Mouse (Mus musculus): ENCODE measurements around the gene Tmeff1. TPM values are rescaled to one million over a fixed set of nuclear protein-coding genes. Genes with fewer than 3 reads are reported as not detected.
A peak's percentile ranks its signal among the peaks of the same experiment; 100 is the strongest.

Gene Tmeff1
- total RNA-seq, 1 experiment, result 257 TPM

DNA sequence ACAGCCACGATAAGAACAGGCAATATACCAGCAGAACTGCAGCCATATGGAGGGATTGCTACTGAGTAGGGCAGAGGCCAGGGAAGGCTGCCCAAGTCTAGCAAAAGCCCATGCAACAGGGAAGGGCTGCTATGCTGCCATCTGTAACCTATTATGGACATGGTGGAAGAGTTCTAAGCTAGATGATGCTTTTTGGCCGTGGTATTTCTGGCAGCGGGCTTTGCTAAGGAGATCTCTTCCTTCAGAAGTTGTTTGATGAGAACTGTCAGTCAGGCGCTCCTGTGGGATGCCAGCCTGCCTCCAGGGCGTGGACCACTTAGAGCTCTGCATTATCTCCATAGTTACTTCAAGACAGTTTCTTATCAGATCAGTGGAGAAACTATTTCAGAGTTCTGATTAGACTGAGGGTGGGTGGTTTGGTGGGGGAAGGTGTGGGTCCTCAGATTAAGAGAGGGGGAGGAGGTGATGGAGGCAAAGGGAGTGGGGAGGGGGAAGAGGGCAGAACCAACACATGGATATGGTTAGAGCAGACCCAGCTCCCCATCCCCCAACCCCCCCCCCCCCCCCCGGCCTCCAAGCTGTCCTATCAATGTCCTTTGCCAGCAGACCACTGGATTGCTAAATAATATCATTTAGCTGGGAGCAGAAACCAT is 36.5 kb upstream of the Tmeff1 start:
- DNase-seq (ENCODE audit: low read depth, low spot score), result no peak
- Histone ChIP-seq H3K4me3 (ENCODE audit: insufficient read depth in 1 of 2, low read depth in 1 of 2, low read length in 2 of 2, poor library complexity in 1 of 2, severe bottlenecking in 1 of 2) (no peak overlapping the region), H3K36me3 (ENCODE audit: control insufficient read depth, insufficient read depth, low read length, poor library complexity, severe bottlenecking) (peaks cover 9% of the 10 kb centered on the region), H3K4me1 (ENCODE audit: control insufficient read depth in 2 of 2, insufficient read depth in 2 of 2, low read length in 2 of 2, poor library complexity in 1 of 2) (peaks cover 27 to 29% of the 10 kb centered on the region in 2 experiments), H3K27ac (ENCODE audit: insufficient read depth, low read depth, low read length, poor library complexity, severe bottlenecking) (no peak overlapping the region), H3K9ac (ENCODE audit: insufficient read depth, low read depth, low read length, poor library complexity, severe bottlenecking) (no peak overlapping the region), H3K9me3 (ENCODE audit: control insufficient read depth, insufficient read depth, low read depth, low read length) (no peaks in the 10 kb centered on the region)
- in situ Hi-C loops (cut with MboI; ENCODE audit: low sequenced_read_pairs in 2 of 2, unreplicated experiment in 2 of 2), result no loop called here
- no peak for TF ChIP-seq CHD2 (IDR thresholded peaks at IDR 0.05; ENCODE audit: low read depth, low read length)
- no peak for TF ChIP-seq MAFK (IDR thresholded peaks at IDR 0.05; ENCODE audit: insufficient read depth, low read depth, low read length)
- no peak for TF ChIP-seq ZNF384 (IDR thresholded peaks at IDR 0.05; ENCODE audit: low read depth, low read length)
- no peak for TF ChIP-seq HCFC1 (IDR thresholded peaks at IDR 0.05; ENCODE audit: borderline replicate concordance, insufficient read depth, low read length)
- TF ChIP-seq ZC3H11A (IDR thresholded peaks at IDR 0.05; ENCODE audit: borderline replicate concordance, low read depth, low read length), result no peak

DNA sequence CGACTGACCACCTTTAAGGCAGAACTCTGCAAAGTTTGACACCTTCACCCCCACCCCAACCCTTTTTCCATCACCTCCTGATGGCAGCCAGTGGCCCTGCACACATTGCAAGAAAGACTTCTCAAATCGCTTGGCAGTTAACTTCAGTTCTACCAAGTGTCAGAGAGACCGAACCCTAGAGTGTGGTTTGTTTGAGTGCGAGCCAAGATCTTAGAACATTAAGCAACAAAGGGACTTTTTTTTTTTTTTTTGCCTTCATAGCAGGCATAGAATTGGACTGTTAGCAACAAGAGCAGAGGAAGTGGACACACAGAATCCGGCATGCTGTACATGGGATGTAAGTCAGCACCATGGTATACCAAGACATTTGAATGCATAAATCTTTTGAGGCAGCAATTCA is 35.3 kb upstream of the Tmeff1 start:
- Histone ChIP-seq H3K4me1 (ENCODE audit: control insufficient read depth in 2 of 2, insufficient read depth in 2 of 2, low read length in 2 of 2, poor library complexity in 1 of 2) (peaks cover 20 to 21% of the 10 kb centered on the region in 2 experiments; a peak in 3 of 4 replicates), H3K27ac (ENCODE audit: insufficient read depth, low read depth, low read length, poor library complexity, severe bottlenecking) (no peak overlapping the region), H3K36me3 (ENCODE audit: control insufficient read depth, insufficient read depth, low read length, poor library complexity, severe bottlenecking) (peaks cover 13% of the 10 kb centered on the region), H3K4me3 (ENCODE audit: insufficient read depth in 1 of 2, low read depth in 1 of 2, low read length in 2 of 2, poor library complexity in 1 of 2, severe bottlenecking in 1 of 2) (no peak overlapping the region), H3K9ac (ENCODE audit: insufficient read depth, low read depth, low read length, poor library complexity, severe bottlenecking) (no peak overlapping the region), H3K9me3 (ENCODE audit: control insufficient read depth, insufficient read depth, low read depth, low read length) (no peaks in the 10 kb centered on the region)
- no peak for TF ChIP-seq ZC3H11A (IDR thresholded peaks at IDR 0.05; ENCODE audit: borderline replicate concordance, low read depth, low read length)
- no peak for TF ChIP-seq MAFK (IDR thresholded peaks at IDR 0.05; ENCODE audit: insufficient read depth, low read depth, low read length)
- no peak for TF ChIP-seq HCFC1 (IDR thresholded peaks at IDR 0.05; ENCODE audit: borderline replicate concordance, insufficient read depth, low read length)
- TF ChIP-seq ZNF384 (IDR thresholded peaks at IDR 0.05; ENCODE audit: low read depth, low read length), result no peak
- TF ChIP-seq CHD2 (IDR thresholded peaks at IDR 0.05; ENCODE audit: low read depth, low read length), result no peak
- in situ Hi-C loops (cut with MboI; ENCODE audit: low sequenced_read_pairs in 2 of 2, unreplicated experiment in 2 of 2), result loop anchor here in 1 of 2 experiments (25.0 kb wide), 1 partner anchor 87 kb away; the partner anchor contains the start of gene Tex10
- DNase-seq (ENCODE audit: low read depth, low spot score), result no peak

DNA sequence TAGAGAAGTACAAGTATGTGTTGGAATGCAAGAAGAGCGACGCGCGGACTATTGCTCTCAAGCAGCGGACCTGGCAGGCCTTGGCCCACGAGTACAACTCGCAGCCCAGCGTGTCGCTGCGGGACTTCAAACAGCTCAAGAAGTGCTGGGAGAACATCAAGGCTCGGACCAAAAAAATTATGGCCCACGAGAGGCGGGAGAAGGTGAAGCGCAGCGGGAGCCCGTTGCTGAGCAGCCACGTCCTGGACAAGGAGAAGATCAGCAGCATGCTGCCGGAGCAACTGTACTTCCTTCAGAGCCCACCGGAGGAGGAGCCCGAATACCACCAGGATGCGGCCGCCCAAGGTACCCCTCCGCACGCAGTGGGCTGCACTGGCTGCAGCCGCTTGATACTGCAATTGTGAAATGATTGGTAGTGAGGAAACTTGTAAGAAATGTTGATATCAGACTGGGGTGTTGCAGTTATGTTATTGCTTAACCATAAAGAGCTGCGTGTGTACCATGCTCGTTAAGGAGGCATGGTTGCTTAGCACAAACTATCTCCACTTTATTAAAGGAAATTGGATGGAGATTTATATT is 32.4 kb upstream of the Tmeff1 start:
- Histone ChIP-seq H3K9ac (ENCODE audit: insufficient read depth, low read depth, low read length, poor library complexity, severe bottlenecking) (peak overlapping the region; percentile 30; the same call in 1 of the 2 replicates), H3K9me3 (ENCODE audit: control insufficient read depth, insufficient read depth, low read depth, low read length) (no peaks in the 10 kb centered on the region), H3K27ac (ENCODE audit: insufficient read depth, low read depth, low read length, poor library complexity, severe bottlenecking) (no peak overlapping the region), H3K4me3 (ENCODE audit: insufficient read depth in 1 of 2, low read depth in 1 of 2, low read length in 2 of 2, poor library complexity in 1 of 2, severe bottlenecking in 1 of 2) (peak overlapping the region; percentile 10 to 39; a peak in 3 of 4 replicates), H3K36me3 (ENCODE audit: control insufficient read depth, insufficient read depth, low read length, poor library complexity, severe bottlenecking) (peaks cover 16% of the 10 kb centered on the region), H3K4me1 (ENCODE audit: control insufficient read depth in 2 of 2, insufficient read depth in 2 of 2, low read length in 2 of 2, poor library complexity in 1 of 2) (peaks cover 4 to 7% of the 10 kb centered on the region in 2 experiments; a peak in 2 of 4 replicates)
- no peak for DNase-seq (ENCODE audit: low read depth, low spot score)
- in situ Hi-C loops (cut with MboI; ENCODE audit: low sequenced_read_pairs in 2 of 2, unreplicated experiment in 2 of 2), result loop anchor here in 1 of 2 experiments (25.0 kb wide), 1 partner anchor 90 kb away; the partner anchor contains the start of gene Tex10
- no peak for TF ChIP-seq HCFC1 (IDR thresholded peaks at IDR 0.05; ENCODE audit: borderline replicate concordance, insufficient read depth, low read length)
- TF ChIP-seq CHD2 (IDR thresholded peaks at IDR 0.05; ENCODE audit: low read depth, low read length), result no peak
- TF ChIP-seq ZNF384 (IDR thresholded peaks at IDR 0.05; ENCODE audit: low read depth, low read length), result no peak
- TF ChIP-seq ZC3H11A (IDR thresholded peaks at IDR 0.05; ENCODE audit: borderline replicate concordance, low read depth, low read length), result no peak
- TF ChIP-seq MAFK (IDR thresholded peaks at IDR 0.05; ENCODE audit: insufficient read depth, low read depth, low read length), result no peak

DNA sequence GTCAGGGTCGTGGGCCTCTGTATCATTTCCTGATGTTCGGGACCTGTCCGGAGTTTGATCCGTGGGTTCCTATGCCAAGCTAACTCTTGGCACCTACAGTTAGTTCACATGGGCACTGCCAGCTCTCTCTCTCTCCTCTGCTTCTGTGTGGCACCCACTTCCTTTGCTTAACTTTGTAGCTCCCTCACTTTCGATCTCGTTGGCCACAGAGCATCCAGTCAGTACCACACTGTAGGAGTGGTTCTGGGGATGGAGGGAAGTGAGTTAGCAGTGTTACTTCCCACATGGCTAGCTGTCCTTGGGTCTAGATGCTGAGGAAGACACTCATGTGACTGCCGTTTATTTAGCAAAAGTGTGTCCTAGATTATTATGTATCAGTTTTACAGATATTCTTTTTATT is 30.8 kb upstream of the Tmeff1 start:
- H3K4me3 ChIP-seq (ENCODE audit: insufficient read depth in 1 of 2, low read depth in 1 of 2, low read length in 2 of 2, poor library complexity in 1 of 2, severe bottlenecking in 1 of 2), result no peak overlapping the region
- TF ChIP-seq ZC3H11A (IDR thresholded peaks at IDR 0.05; ENCODE audit: borderline replicate concordance, low read depth, low read length) (no peak), ZNF384 (IDR thresholded peaks at IDR 0.05; ENCODE audit: low read depth, low read length) (no peak), CHD2 (IDR thresholded peaks at IDR 0.05; ENCODE audit: low read depth, low read length) (no peak), MAFK (IDR thresholded peaks at IDR 0.05; ENCODE audit: insufficient read depth, low read depth, low read length) (no peak), HCFC1 (IDR thresholded peaks at IDR 0.05; ENCODE audit: borderline replicate concordance, insufficient read depth, low read length) (no peak)
- DNase-seq (ENCODE audit: low read depth, low spot score), result no peak
- peaks cover 16% of the 10 kb centered on the region for H3K36me3 ChIP-seq (ENCODE audit: control insufficient read depth, insufficient read depth, low read length, poor library complexity, severe bottlenecking)
- in situ Hi-C loops (cut with MboI; ENCODE audit: low sequenced_read_pairs in 2 of 2, unreplicated experiment in 2 of 2), result loop anchor here in 1 of 2 experiments (25.0 kb wide), 1 partner anchor 92 kb away; the partner anchor contains the start of gene Tex10
- H3K9ac ChIP-seq (ENCODE audit: insufficient read depth, low read depth, low read length, poor library complexity, severe bottlenecking), result no peak overlapping the region
- H3K27ac ChIP-seq (ENCODE audit: insufficient read depth, low read depth, low read length, poor library complexity, severe bottlenecking), result no peak overlapping the region
- no peaks in the 10 kb centered on the region for H3K9me3 ChIP-seq (ENCODE audit: control insufficient read depth, insufficient read depth, low read depth, low read length)
- 0 out of 4 replicates have a peak, but pooled peaks cover 0 to 3% of the 10 kb centered on the region in 2 experiments for H3K4me1 ChIP-seq (ENCODE audit: control insufficient read depth in 2 of 2, insufficient read depth in 2 of 2, low read length in 2 of 2, poor library complexity in 1 of 2)
